Mouse (Mus musculus) E14TG2a.4 (cell line): ENCODE measurements around the gene Nol7.

Source experiments
- CTCF ChIP-seq: conservative IDR thresholded peaks from 2 replicates; pipeline ENCODE4 v1.5.1; 2014; ENCODE audit warnings: low read length
- POU5F1 ChIP-seq: IDR thresholded peaks from 2 replicates; pipeline ENCODE4 v1.6.1; 2014; ENCODE audit warnings: low read length, borderline replicate concordance

- TF ChIP-seq CTCF: no peak
- no peak for TF ChIP-seq POU5F1
Measured at GRCm38 (mm10) chr13:43450686-43451085, 52.5 kb downstream of the Nol7 start.
